Mouse (Mus musculus) small intestine, adult 2 months (tissue): ENCODE data around the gene Snx30.

Experiments
- CTCF ChIP-seq: fragments of 200-500 bp; IDR thresholded peaks from 2 replicates; pipeline ENCODE4 v1.5.1; 2012; ENCODE audit warnings: low read depth, mild to moderate bottlenecking, control low read depth, inconsistent platforms, low read length, moderate library complexity, mixed read lengths; ENCODE audit not compliant: insufficient replicate concordance, insufficient read length; ENCODE audit errors: extremely low read depth
- POLR2A ChIP-seq: fragments of 200-500 bp; IDR thresholded peaks from 2 replicates; pipeline ENCODE4 v1.6.1; 2012; ENCODE audit warnings: low read depth, mild to moderate bottlenecking, control low read depth, inconsistent platforms, low read length, moderate library complexity

GRCm38 (mm10) chr4:59902547-59902946 is 96.9 kb downstream of the Snx30 start:
- TF ChIP-seq CTCF = no peak
- no peak for TF ChIP-seq POLR2A
